Mouse (Mus musculus): ENCODE measurements around the gene Dusp3. TPM values are rescaled to one million over a fixed set of nuclear protein-coding genes. Genes with fewer than 3 reads are reported as not detected.

Dusp3 gene
- polyA plus RNA-seq, 1 experiment from 2014 or later = 78.2 TPM

DNA sequence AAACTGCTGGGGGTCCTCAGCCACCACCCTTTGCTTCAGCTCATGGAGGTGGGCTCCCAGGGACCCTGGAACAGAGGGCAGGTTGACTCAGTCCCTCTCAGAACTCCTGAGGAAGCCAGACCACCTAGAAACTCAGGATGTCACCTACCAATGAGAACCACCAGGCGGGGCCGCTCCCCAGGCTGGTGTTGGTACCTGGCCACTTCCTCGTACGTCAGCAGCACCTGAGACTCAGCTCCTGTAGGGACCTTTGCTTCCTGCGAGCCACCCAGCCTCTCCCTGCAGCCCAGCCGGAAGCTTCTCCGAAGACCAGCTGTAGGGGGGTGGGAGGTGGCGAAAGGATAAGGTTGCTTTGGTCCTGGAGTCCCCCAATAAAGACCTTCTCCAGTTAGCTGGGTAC, 21.6 kb upstream of the Dusp3 start:
- Histone ChIP-seq H3K27ac (ENCODE audit: low read length) (no peak overlapping the region), H3K4me3 (ENCODE audit: low read depth, low read length) (no peak overlapping the region), H3K9me3 (ENCODE audit: low read length) (no peaks in the 10 kb centered on the region), H3K4me2 (replicated peaks; ENCODE audit: low read depth, low read length) (no peak overlapping the region), H3K27me3 (replicated peaks; ENCODE audit: insufficient read depth, low read length) (no peaks in the 10 kb centered on the region), H3K9ac (replicated peaks; ENCODE audit: low read depth) (no peak overlapping the region), H3K36me3 (ENCODE audit: insufficient read depth, low read length) (no peaks in the 10 kb centered on the region), H3K4me1 (ENCODE audit: insufficient read depth, low read depth, low read length) (no peaks in the 10 kb centered on the region)
- TF ChIP-seq CTCF (IDR thresholded peaks at IDR 0.05) = no peak
- TF ChIP-seq EP300 (IDR thresholded peaks at IDR 0.05) = no peak
- DNase-seq (ENCODE audit: low spot score) (no peak), ATAC-seq (no peak)
- WGBS = 88% methylated on average over 8 of the region's 8 CpGs

DNA sequence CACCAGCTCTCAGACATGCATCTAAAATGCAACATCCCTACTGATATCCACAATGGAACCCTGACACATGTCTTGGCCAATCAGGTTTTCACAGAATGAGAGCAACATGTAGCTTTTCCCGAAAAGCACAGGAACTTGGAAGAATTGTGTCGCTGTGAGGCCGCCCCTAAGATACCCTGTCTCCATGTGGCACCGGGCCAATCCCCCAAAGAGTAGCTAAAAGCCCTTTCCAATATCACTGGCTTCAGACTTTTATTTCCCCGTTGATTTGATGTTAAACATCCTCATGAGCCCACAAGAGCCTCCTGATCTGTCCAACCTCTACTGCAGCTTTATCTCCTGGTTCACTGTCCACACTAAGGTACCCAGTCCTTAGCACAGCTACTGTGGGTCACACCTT, 19.9 kb upstream of the Dusp3 start:
- 77% methylated on average over 5 of the region's 5 CpGs for WGBS
- Histone ChIP-seq H3K4me3 (ENCODE audit: low read depth, low read length) (no peak overlapping the region), H3K36me3 (ENCODE audit: insufficient read depth, low read length) (no peaks in the 10 kb centered on the region), H3K4me2 (replicated peaks; ENCODE audit: low read depth, low read length) (no peak overlapping the region), H3K27me3 (replicated peaks; ENCODE audit: insufficient read depth, low read length) (no peaks in the 10 kb centered on the region), H3K27ac (ENCODE audit: low read length) (no peak overlapping the region), H3K4me1 (ENCODE audit: insufficient read depth, low read depth, low read length) (no peaks in the 10 kb centered on the region), H3K9ac (replicated peaks; ENCODE audit: low read depth) (no peak overlapping the region), H3K9me3 (ENCODE audit: low read length) (no peaks in the 10 kb centered on the region)
- DNase-seq (ENCODE audit: low spot score) = no peak
- no peak for ATAC-seq
- TF ChIP-seq EP300 (IDR thresholded peaks at IDR 0.05) (no peak), CTCF (IDR thresholded peaks at IDR 0.05) (no peak)

DNA sequence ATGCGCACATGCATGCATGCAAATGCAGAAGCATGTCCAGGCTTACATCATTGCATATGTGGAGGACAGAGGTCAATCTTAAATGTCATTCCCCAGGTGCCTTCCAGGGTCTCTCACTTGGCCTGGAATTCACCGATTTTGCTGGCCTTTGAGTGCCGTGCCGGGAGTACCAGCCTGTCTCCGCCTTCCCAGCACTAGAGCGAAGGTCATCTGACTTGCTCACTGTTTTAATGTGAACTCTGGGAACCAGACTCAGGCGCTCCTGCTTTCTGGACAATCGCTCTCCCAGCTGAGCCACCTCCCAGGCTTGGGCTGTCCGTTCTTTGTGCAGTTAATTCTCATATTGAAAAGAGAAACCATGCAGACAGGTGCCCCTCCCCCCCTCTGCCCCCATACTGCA, 19.5 kb upstream of the Dusp3 start:
- 62% methylated on average over 9 of the region's 9 CpGs for WGBS
- no peak overlapping the region for H3K9ac ChIP-seq (replicated peaks; ENCODE audit: low read depth)
- H3K27me3 ChIP-seq (replicated peaks; ENCODE audit: insufficient read depth, low read length) = no peaks in the 10 kb centered on the region
- no peak overlapping the region for H3K4me2 ChIP-seq (replicated peaks; ENCODE audit: low read depth, low read length)
- DNase-seq (ENCODE audit: low spot score) (no peak), ATAC-seq (no peak)
- TF ChIP-seq EP300 (IDR thresholded peaks at IDR 0.05) (no peak), CTCF (IDR thresholded peaks at IDR 0.05) (no peak)
- H3K9me3 ChIP-seq (ENCODE audit: low read length) = no peaks in the 10 kb centered on the region
- H3K27ac ChIP-seq (ENCODE audit: low read length) = no peak overlapping the region
- no peaks in the 10 kb centered on the region for H3K4me1 ChIP-seq (ENCODE audit: insufficient read depth, low read depth, low read length)
- H3K36me3 ChIP-seq (ENCODE audit: insufficient read depth, low read length) = no peaks in the 10 kb centered on the region
- H3K4me3 ChIP-seq (ENCODE audit: low read depth, low read length) = no peak overlapping the region

DNA sequence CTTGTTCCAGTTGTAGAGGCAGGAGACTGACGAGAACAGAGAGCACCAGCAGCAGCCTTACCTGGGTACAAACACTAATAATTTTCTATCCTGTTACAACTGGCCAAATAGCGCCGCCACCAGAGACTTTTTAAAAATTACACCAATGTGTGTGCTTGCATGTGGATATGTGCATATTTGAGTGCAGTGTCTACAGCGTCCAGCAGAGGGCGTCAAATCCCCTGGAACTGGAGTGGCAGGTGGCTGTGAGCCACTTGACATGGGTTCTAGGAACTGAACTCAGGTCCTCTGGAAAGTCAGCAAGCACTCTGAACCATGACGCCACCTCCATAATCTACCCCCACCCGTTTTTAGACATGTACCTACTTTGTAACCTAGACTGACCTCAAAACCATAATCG, 17.4 kb upstream of the Dusp3 start:
- no peak for ATAC-seq
- H3K9me3 ChIP-seq (ENCODE audit: low read length) = no peaks in the 10 kb centered on the region
- H3K9ac ChIP-seq (replicated peaks; ENCODE audit: low read depth) = no peak overlapping the region
- H3K27ac ChIP-seq (ENCODE audit: low read length) = no peak overlapping the region
- no peaks in the 10 kb centered on the region for H3K4me1 ChIP-seq (ENCODE audit: insufficient read depth, low read depth, low read length)
- no peak overlapping the region for H3K4me3 ChIP-seq (ENCODE audit: low read depth, low read length)
- no peak for DNase-seq (ENCODE audit: low spot score)
- H3K27me3 ChIP-seq (replicated peaks; ENCODE audit: insufficient read depth, low read length) = no peaks in the 10 kb centered on the region
- no peaks in the 10 kb centered on the region for H3K36me3 ChIP-seq (ENCODE audit: insufficient read depth, low read length)
- TF ChIP-seq CTCF (IDR thresholded peaks at IDR 0.05) (peak; percentile 50), EP300 (IDR thresholded peaks at IDR 0.05) (no peak)
- WGBS = 92% methylated on average over 8 of the region's 8 CpGs
- H3K4me2 ChIP-seq (replicated peaks; ENCODE audit: low read depth, low read length) = no peak overlapping the region

GRCm38 (mm10) chr11:101999466-101999865, 12.7 kb upstream of the Dusp3 start:
- no peak overlapping the region for H3K9ac ChIP-seq (replicated peaks; ENCODE audit: low read depth)
- no peak overlapping the region for H3K27ac ChIP-seq (ENCODE audit: low read length)
- no peaks in the 10 kb centered on the region for H3K4me1 ChIP-seq (ENCODE audit: insufficient read depth, low read depth, low read length)
- H3K4me2 ChIP-seq (replicated peaks; ENCODE audit: low read depth, low read length) = no peak overlapping the region
- no peaks in the 10 kb centered on the region for H3K36me3 ChIP-seq (ENCODE audit: insufficient read depth, low read length)
- WGBS = 58% methylated on average over 4 of the region's 4 CpGs
- H3K9me3 ChIP-seq (ENCODE audit: low read length) = no peaks in the 10 kb centered on the region
- no peaks in the 10 kb centered on the region for H3K27me3 ChIP-seq (replicated peaks; ENCODE audit: insufficient read depth, low read length)
- DNase-seq (ENCODE audit: low spot score) (no peak), ATAC-seq (no peak)
- TF ChIP-seq CTCF (IDR thresholded peaks at IDR 0.05) = no peak
- no peak for TF ChIP-seq EP300 (IDR thresholded peaks at IDR 0.05)
- no peak overlapping the region for H3K4me3 ChIP-seq (ENCODE audit: low read depth, low read length)

GRCm38 (mm10) chr11:101998258-101998657, 11.4 kb upstream of the Dusp3 start:
- H3K9me3 ChIP-seq (ENCODE audit: low read length) = no peaks in the 10 kb centered on the region
- H3K4me2 ChIP-seq (replicated peaks; ENCODE audit: low read depth, low read length) = no peak overlapping the region
- DNase-seq (ENCODE audit: low spot score) (peak; percentile 71), ATAC-seq (peak; percentile 40)
- no peak overlapping the region for H3K4me3 ChIP-seq (ENCODE audit: low read depth, low read length)
- no peaks in the 10 kb centered on the region for H3K4me1 ChIP-seq (ENCODE audit: insufficient read depth, low read depth, low read length)
- no peaks in the 10 kb centered on the region for H3K36me3 ChIP-seq (ENCODE audit: insufficient read depth, low read length)
- H3K9ac ChIP-seq (replicated peaks; ENCODE audit: low read depth) = no peak overlapping the region
- no peaks in the 10 kb centered on the region for H3K27me3 ChIP-seq (replicated peaks; ENCODE audit: insufficient read depth, low read length)
- no peak overlapping the region for H3K27ac ChIP-seq (ENCODE audit: low read length)
- 30% methylated on average over 5 of the region's 5 CpGs for WGBS
- TF ChIP-seq CTCF (IDR thresholded peaks at IDR 0.05) = no peak
- TF ChIP-seq EP300 (IDR thresholded peaks at IDR 0.05) = peak; percentile 36; the same call in 1 of the 2 replicates

DNA sequence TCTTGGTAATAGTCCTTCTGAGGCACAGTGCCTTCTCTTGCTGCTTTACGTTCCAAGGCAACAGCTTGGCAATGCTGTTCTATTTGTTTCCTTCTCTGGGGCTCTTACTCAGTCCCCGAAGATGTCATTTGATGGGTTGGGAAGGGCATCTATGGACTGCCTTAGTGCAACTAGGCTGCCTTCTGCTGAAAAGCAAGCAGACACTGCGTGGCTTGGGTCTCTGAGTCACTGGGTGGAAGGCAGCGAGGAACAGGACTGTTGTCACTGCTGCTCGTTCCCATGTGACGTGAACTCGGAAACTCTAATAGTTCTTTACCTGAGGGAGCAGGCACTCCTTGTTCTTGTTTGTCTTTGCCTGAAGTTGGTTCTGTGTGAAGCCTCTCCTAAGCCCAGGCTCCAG, 9.1 kb upstream of the Dusp3 start:
- H3K36me3 ChIP-seq (ENCODE audit: insufficient read depth, low read length) = no peaks in the 10 kb centered on the region
- TF ChIP-seq CTCF (IDR thresholded peaks at IDR 0.05) (no peak), EP300 (IDR thresholded peaks at IDR 0.05) (no peak)
- 78% methylated on average over 7 of the region's 7 CpGs for WGBS
- H3K27ac ChIP-seq (ENCODE audit: low read length) = no peak overlapping the region
- no peaks in the 10 kb centered on the region for H3K27me3 ChIP-seq (replicated peaks; ENCODE audit: insufficient read depth, low read length)
- ATAC-seq = no peak
- H3K9ac ChIP-seq (replicated peaks; ENCODE audit: low read depth) = no peak overlapping the region
- no peak overlapping the region for H3K4me2 ChIP-seq (replicated peaks; ENCODE audit: low read depth, low read length)
- H3K9me3 ChIP-seq (ENCODE audit: low read length) = no peaks in the 10 kb centered on the region
- H3K4me1 ChIP-seq (ENCODE audit: insufficient read depth, low read depth, low read length) = no peaks in the 10 kb centered on the region
- DNase-seq (ENCODE audit: low spot score) = no peak
- H3K4me3 ChIP-seq (ENCODE audit: low read depth, low read length) = no peak overlapping the region
